Mouse (Mus musculus): ENCODE measurements around the gene Gm10260. TPM values are rescaled to one million over a fixed set of nuclear protein-coding genes. Genes with fewer than 3 reads are reported as not detected.

Gm10260 gene
- polyA plus RNA-seq (2016; fragmentation: Nextera tagmentation; extraction: Ambion mirVana), result 0.64 and 2.3 TPM in 2 replicates

- Histone ChIP-seq H3K4me1 (replicated peaks) (peaks cover 14% of the 10 kb centered on the region), H3K4me2 (no peak within 1 kb of the TSS), H3K4me3 (no peak within 1 kb of the TSS), H3K27ac (ENCODE audit: poor library complexity, severe bottlenecking) (no peak within 1 kb of the TSS), H3K36me3 (no peaks in the 10 kb centered on the region), H3K9ac (no peak within 1 kb of the TSS), H3K9me3 (replicated peaks) (no peaks in the 10 kb centered on the region), H3K27me3 (replicated peaks) (no peaks in the 10 kb centered on the region)
- ATAC-seq (ENCODE audit: insufficient number of reproducible peaks, low FRiP score), result no peak
- WGBS, result 95% methylated on average over 11 of the region's 11 CpGs
Measured at GRCm38 (mm10) chr13:97760532-97760931, at the start of gene Gm10260. Gm10260 (minus strand) TSS chr13:97760632.

- H3K4me1 ChIP-seq (replicated peaks), result no peaks in the 10 kb centered on the region
- no peak for ATAC-seq (ENCODE audit: insufficient number of reproducible peaks, low FRiP score)
- H3K9me3 ChIP-seq (replicated peaks), result no peaks in the 10 kb centered on the region
- no peak overlapping the region for H3K4me3 ChIP-seq
- H3K36me3 ChIP-seq, result no peaks in the 10 kb centered on the region
- 75% methylated on average over 4 of the region's 4 CpGs for WGBS
- no peak overlapping the region for H3K4me2 ChIP-seq
- H3K27me3 ChIP-seq (replicated peaks), result no peaks in the 10 kb centered on the region
- no peak overlapping the region for H3K27ac ChIP-seq (ENCODE audit: poor library complexity, severe bottlenecking)
- no peak overlapping the region for H3K9ac ChIP-seq
Measured at GRCm38 (mm10) chr13:97809828-97810227, 49.4 kb upstream of the Gm10260 start.

GRCm38 (mm10) chr13:97805907-97806306, 45.5 kb upstream of the Gm10260 start:
- Histone ChIP-seq H3K9me3 (replicated peaks) (no peaks in the 10 kb centered on the region), H3K4me1 (replicated peaks) (peaks cover under 1% of the 10 kb centered on the region; the same call in 1 of the 2 replicates), H3K27ac (ENCODE audit: poor library complexity, severe bottlenecking) (no peak overlapping the region), H3K9ac (no peak overlapping the region), H3K4me3 (no peak overlapping the region), H3K36me3 (no peaks in the 10 kb centered on the region), H3K27me3 (replicated peaks) (no peaks in the 10 kb centered on the region), H3K4me2 (no peak overlapping the region)
- no peak for ATAC-seq (ENCODE audit: insufficient number of reproducible peaks, low FRiP score)
- WGBS, result 81% methylated on average over 9 of the region's 9 CpGs

GRCm38 (mm10) chr13:97802386-97802785, 42.0 kb upstream of the Gm10260 start:
- ATAC-seq (ENCODE audit: insufficient number of reproducible peaks, low FRiP score), result no peak
- WGBS, result 75% methylated on average over 4 of the region's 4 CpGs
- no peak overlapping the region for H3K4me2 ChIP-seq

GRCm38 (mm10) chr13:97797462-97797861, 37.0 kb upstream of the Gm10260 start:
- no peak overlapping the region for H3K9ac ChIP-seq
- 59% methylated on average over 5 of the region's 5 CpGs for WGBS
- no peak for ATAC-seq (ENCODE audit: insufficient number of reproducible peaks, low FRiP score)

More at GRCm38 (mm10) chr13:97802386-97802785, 42.0 kb upstream of the Gm10260 start:
- H3K27ac ChIP-seq (ENCODE audit: poor library complexity, severe bottlenecking), result no peak overlapping the region
- H3K9me3 ChIP-seq (replicated peaks), result no peaks in the 10 kb centered on the region
- no peak overlapping the region for H3K9ac ChIP-seq
- H3K27me3 ChIP-seq (replicated peaks), result no peaks in the 10 kb centered on the region
- no peaks in the 10 kb centered on the region for H3K36me3 ChIP-seq
- no peak overlapping the region for H3K4me3 ChIP-seq
- peaks cover 6% of the 10 kb centered on the region for H3K4me1 ChIP-seq (replicated peaks)

GRCm38 (mm10) chr13:97794780-97795179, 34.3 kb upstream of the Gm10260 start:
- Histone ChIP-seq H3K4me3 (no peak overlapping the region), H3K9me3 (replicated peaks) (no peaks in the 10 kb centered on the region), H3K36me3 (no peaks in the 10 kb centered on the region), H3K4me2 (no peak overlapping the region), H3K9ac (no peak overlapping the region), H3K27me3 (replicated peaks) (no peaks in the 10 kb centered on the region), H3K4me1 (replicated peaks) (peaks cover 12% of the 10 kb centered on the region), H3K27ac (ENCODE audit: poor library complexity, severe bottlenecking) (no peak overlapping the region)
- 24% methylated on average over 1 of the region's 1 CpGs for WGBS
- no peak for ATAC-seq (ENCODE audit: insufficient number of reproducible peaks, low FRiP score)

More at GRCm38 (mm10) chr13:97797462-97797861, 37.0 kb upstream of the Gm10260 start:
- H3K4me2 ChIP-seq, result no peak overlapping the region
- no peak overlapping the region for H3K4me3 ChIP-seq
- peaks cover 6% of the 10 kb centered on the region for H3K4me1 ChIP-seq (replicated peaks)
- no peaks in the 10 kb centered on the region for H3K27me3 ChIP-seq (replicated peaks)
- no peaks in the 10 kb centered on the region for H3K9me3 ChIP-seq (replicated peaks)
- H3K36me3 ChIP-seq, result no peaks in the 10 kb centered on the region
- H3K27ac ChIP-seq (ENCODE audit: poor library complexity, severe bottlenecking), result no peak overlapping the region

GRCm38 (mm10) chr13:97793932-97794331, 33.5 kb upstream of the Gm10260 start:
- Histone ChIP-seq H3K9me3 (replicated peaks) (no peaks in the 10 kb centered on the region), H3K9ac (no peak overlapping the region)

GRCm38 (mm10) chr13:97791664-97792063, 31.2 kb upstream of the Gm10260 start:
- Histone ChIP-seq H3K4me2 (no peak overlapping the region), H3K4me1 (replicated peaks) (peaks cover 17% of the 10 kb centered on the region), H3K9ac (no peak overlapping the region), H3K27ac (ENCODE audit: poor library complexity, severe bottlenecking) (no peak overlapping the region), H3K27me3 (replicated peaks) (no peaks in the 10 kb centered on the region), H3K36me3 (no peaks in the 10 kb centered on the region), H3K9me3 (replicated peaks) (no peaks in the 10 kb centered on the region), H3K4me3 (no peak overlapping the region)
- no peak for ATAC-seq (ENCODE audit: insufficient number of reproducible peaks, low FRiP score)
- 34% methylated on average over 6 of the region's 6 CpGs for WGBS

More at GRCm38 (mm10) chr13:97793932-97794331, 33.5 kb upstream of the Gm10260 start:
- H3K4me1 ChIP-seq (replicated peaks), result peaks cover 17% of the 10 kb centered on the region
- no peak overlapping the region for H3K27ac ChIP-seq (ENCODE audit: poor library complexity, severe bottlenecking)
- H3K36me3 ChIP-seq, result no peaks in the 10 kb centered on the region
- WGBS, result 50% methylated on average over 1 of the region's 1 CpGs
- H3K4me3 ChIP-seq, result no peak overlapping the region
- no peaks in the 10 kb centered on the region for H3K27me3 ChIP-seq (replicated peaks)
- no peak for ATAC-seq (ENCODE audit: insufficient number of reproducible peaks, low FRiP score)
- no peak overlapping the region for H3K4me2 ChIP-seq

- peaks cover 17% of the 10 kb centered on the region for H3K4me1 ChIP-seq (replicated peaks)
- WGBS, result 61% methylated on average over 12 of the region's 12 CpGs
- ATAC-seq (ENCODE audit: insufficient number of reproducible peaks, low FRiP score), result no peak
- no peak overlapping the region for H3K27ac ChIP-seq (ENCODE audit: poor library complexity, severe bottlenecking)
- no peak overlapping the region for H3K4me2 ChIP-seq
- H3K36me3 ChIP-seq, result no peaks in the 10 kb centered on the region
- H3K9me3 ChIP-seq (replicated peaks), result no peaks in the 10 kb centered on the region
- no peak overlapping the region for H3K9ac ChIP-seq
- H3K27me3 ChIP-seq (replicated peaks), result no peaks in the 10 kb centered on the region
- no peak overlapping the region for H3K4me3 ChIP-seq
Measured at GRCm38 (mm10) chr13:97789782-97790450, 29.5 kb upstream of the Gm10260 start.

- H3K27ac ChIP-seq (ENCODE audit: poor library complexity, severe bottlenecking), result no peak overlapping the region
- no peak for ATAC-seq (ENCODE audit: insufficient number of reproducible peaks, low FRiP score)
- H3K4me1 ChIP-seq (replicated peaks), result peaks cover 31% of the 10 kb centered on the region
- no peak overlapping the region for H3K4me3 ChIP-seq
- H3K27me3 ChIP-seq (replicated peaks), result no peaks in the 10 kb centered on the region
- H3K36me3 ChIP-seq, result no peaks in the 10 kb centered on the region
- H3K9ac ChIP-seq, result no peak overlapping the region
- no peak overlapping the region for H3K4me2 ChIP-seq
- no peaks in the 10 kb centered on the region for H3K9me3 ChIP-seq (replicated peaks)
- WGBS, result 78% methylated on average over 10 of the region's 10 CpGs
Measured at GRCm38 (mm10) chr13:97785167-97785835, 24.9 kb upstream of the Gm10260 start.

GRCm38 (mm10) chr13:97783423-97784143, 23.2 kb upstream of the Gm10260 start:
- Histone ChIP-seq H3K36me3 (no peaks in the 10 kb centered on the region), H3K4me1 (replicated peaks) (peaks cover 32% of the 10 kb centered on the region), H3K27ac (ENCODE audit: poor library complexity, severe bottlenecking) (no peak overlapping the region), H3K9ac (no peak overlapping the region), H3K27me3 (replicated peaks) (no peaks in the 10 kb centered on the region), H3K4me2 (no peak overlapping the region), H3K4me3 (no peak overlapping the region), H3K9me3 (replicated peaks) (no peaks in the 10 kb centered on the region)
- 80% methylated on average over 8 of the region's 8 CpGs for WGBS
- no peak for ATAC-seq (ENCODE audit: insufficient number of reproducible peaks, low FRiP score)
